ENCODE assay signal across 8 mouse cellular contexts in the genomic region with DNA sequence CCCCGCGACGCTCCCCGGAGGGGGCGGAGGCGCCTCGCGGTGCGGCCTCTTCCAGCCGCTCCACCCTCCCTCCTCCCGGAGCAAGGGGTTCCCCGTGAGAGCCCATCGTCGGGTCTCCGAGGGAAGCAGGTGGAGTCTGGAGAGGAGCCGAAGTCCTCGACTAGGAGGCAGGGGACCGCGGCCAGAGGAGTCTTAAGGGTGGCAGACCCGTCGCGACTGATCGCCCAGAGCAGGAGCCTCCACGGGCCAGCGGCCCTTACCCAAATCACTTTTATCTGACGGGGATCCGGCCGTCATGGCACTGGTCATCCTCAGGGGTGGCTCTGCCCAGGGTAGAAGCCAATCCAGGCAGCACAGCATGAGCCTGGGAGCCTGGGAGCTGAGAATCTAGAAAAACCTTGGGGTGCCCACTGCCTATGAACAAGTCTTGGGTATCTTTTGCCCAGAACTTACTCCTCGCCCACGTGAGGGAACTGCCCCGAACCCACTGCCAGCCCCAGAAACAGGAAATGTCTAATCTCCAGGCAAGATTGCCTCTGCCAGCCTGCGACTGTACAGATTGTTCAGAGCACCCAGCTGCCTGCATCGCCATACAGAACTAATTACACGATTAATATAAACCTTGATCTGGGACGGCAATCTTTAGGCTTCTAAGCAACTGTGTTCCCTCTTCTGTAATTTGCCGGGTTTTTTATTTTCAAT. TPM values are rescaled to one million over a fixed set of nuclear protein-coding genes. Genes with fewer than 3 reads are reported as not detected.
DNase-seq lines count a peak whose midpoint lies in the region; ATAC-seq and TF ChIP-seq lines count a peak whose summit lies in the region.

No protein-coding gene starts in this region.

- H3K4me2 ChIP-seq in liver, embryonic 13.5 days = peak overlapping the region; percentile 47

- H3K36me3 ChIP-seq in heart, adult 2 months (ENCODE audit: control insufficient read depth, insufficient read depth, low read length) = no peaks in the 10 kb centered on the region
- no peaks in the 10 kb centered on the region for H3K36me3 ChIP-seq in liver, embryonic 13.5 days
- no peaks in the 10 kb centered on the region for H3K36me3 ChIP-seq in splenic B cell, adult 2 months (ENCODE audit: control insufficient read depth, insufficient read depth, low read length, poor library complexity, severe bottlenecking)

- intact Hi-C loops in heart, adult 2 months (cut with DNase I) = no loop called here
- intact Hi-C loops in heart, postnatal 25 days (cut with DNase I) = loop anchor here (10.0 kb wide), 1 partner anchor 80 kb away; no protein-coding TSS in a partner anchor
- intact Hi-C loops in heart, postnatal 14 days (cut with DNase I) = no loop called here

- no peak for TF ChIP-seq EP300 in heart, adult 2 months (IDR thresholded peaks at IDR 0.05; ENCODE audit: insufficient read depth, low read depth, low read length)

- H3K4me1 ChIP-seq in heart, adult 2 months (ENCODE audit: control insufficient read depth, insufficient read depth, low read length) = no peaks in the 10 kb centered on the region; the same call in 1 of the 2 replicates
- H3K4me1 ChIP-seq in liver, embryonic 13.5 days (replicated peaks) = no peaks in the 10 kb centered on the region

- peak; percentile 14 to 47 for DNase-seq in heart, adult 2 months
- no peak for DNase-seq in heart, postnatal 25 days (ENCODE audit: low spot score)
- peak; percentile 2 for DNase-seq in embryo, embryonic 11 days
- DNase-seq in heart, postnatal 14 days = peak; percentile 10 to 25
- no peak for DNase-seq in liver, embryonic 13.5 days
- peak; percentile 18 for DNase-seq in splenic B cell, adult 2 months (ENCODE audit: low read depth, low spot score)
- DNase-seq in layer of hippocampus, adult 9-11 months = no peak
- no peak for DNase-seq in ovary, postnatal 14 days (ENCODE audit: low spot score)

- no peak for ATAC-seq in liver, embryonic 13.5 days (ENCODE audit: low read depth)

- WGBS in heart, adult 2 months = 19% methylated on average over 33 of the region's 36 CpGs
- WGBS in liver, embryonic 13.5 days (ENCODE audit: insufficient replicate concordance) = 15% methylated on average over 36 of the region's 36 CpGs

- H3K27ac ChIP-seq in heart, adult 2 months = peak overlapping the region; percentile 58
- no peak overlapping the region for H3K27ac ChIP-seq in liver, embryonic 13.5 days

- peak overlapping the region; percentile 49 for H3K4me3 ChIP-seq in heart, adult 2 months
- peak overlapping the region; percentile 36 for H3K4me3 ChIP-seq in liver, embryonic 13.5 days (replicated peaks)

- TF ChIP-seq CTCF in heart, adult 2 months (IDR thresholded peaks at IDR 0.05) = no peak

- peak overlapping the region; percentile 94 for H3K9ac ChIP-seq in heart, adult 2 months (ENCODE audit: low read depth, low read length)
- no peak overlapping the region for H3K9ac ChIP-seq in liver, embryonic 13.5 days

- no peaks in the 10 kb centered on the region for H3K27me3 ChIP-seq in heart, adult 2 months (ENCODE audit: control insufficient read depth, insufficient read depth, low read length)
- peaks cover 72% of the 10 kb centered on the region for H3K27me3 ChIP-seq in liver, embryonic 13.5 days
- H3K27me3 ChIP-seq in splenic B cell, adult 2 months (ENCODE audit: control insufficient read depth, insufficient read depth, low read length, poor library complexity, severe bottlenecking) = no peaks in the 10 kb centered on the region

- TF ChIP-seq POLR2A in heart, adult 2 months (IDR thresholded peaks at IDR 0.05; ENCODE audit: insufficient read depth, low read depth, low read length) = no peak

- H3K9me3 ChIP-seq in liver, embryonic 13.5 days (replicated peaks) = no peaks in the 10 kb centered on the region

- H3K79me2 ChIP-seq in heart, adult 2 months (replicated peaks; ENCODE audit: control insufficient read depth, insufficient read depth, low read length) = no peaks in the 10 kb centered on the region

RNA-seq across cellular contexts. Expression of gene Fgf16, which starts 1.1 kb away (rescaled TPM):
- 10 to 100 TPM; 16.0 to 18.1 TPM for total RNA-seq in heart, adult 2 months (2021)
- polyA plus RNA-seq in heart, adult 2 months (2012; rRNA removed) = 9.5 and 14.3 TPM in 2 replicates
- total RNA-seq in heart, postnatal 25 days (2021) = 10 to 100 TPM; 12.3 to 18.9 TPM
- 10 to 100 TPM; 15.9 to 19.0 TPM for total RNA-seq in heart, postnatal 14 days (2021)
- not detected in 2 replicates for polyA plus RNA-seq in liver, embryonic 13.5 days (2015; fragmentation: Nextera tagmentation; extraction: Ambion mirVana)

Comparison
In these comparisons a context has a peak if more than half of its experiments do, and no peak if none do; other contexts are left out.
1. DNase-seq: peak in heart, adult 2 months (2 of 2), embryo, embryonic 11 days (single experiment), heart, postnatal 14 days (2 of 2) and splenic B cell, adult 2 months (single experiment); none in heart, postnatal 25 days (single experiment), liver, embryonic 13.5 days (single experiment), layer of hippocampus, adult 9-11 months (single experiment) and ovary, postnatal 14 days (single experiment).